Comparison of ENCODE assay signal across 18 mouse cellular contexts in the genomic region with DNA sequence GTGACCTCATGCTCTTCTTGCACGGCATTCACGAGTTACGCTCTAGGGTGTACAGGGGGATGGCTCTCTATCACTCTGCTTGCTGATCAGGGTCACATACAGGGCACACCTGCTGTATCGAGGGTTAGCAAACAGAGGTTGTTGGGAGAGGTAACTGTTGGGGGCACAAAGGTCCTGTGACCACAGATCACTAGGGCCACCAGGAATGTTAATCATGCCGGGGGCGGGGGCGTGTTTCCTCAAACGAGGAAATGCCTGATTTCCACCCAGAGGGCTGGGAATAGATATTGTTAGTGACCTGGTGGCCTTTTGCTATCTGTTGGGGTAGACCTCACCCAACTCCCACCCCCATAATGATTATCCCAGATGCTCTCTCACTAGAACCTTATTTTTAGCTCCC. TPM values are rescaled to one million over a fixed set of nuclear protein-coding genes. Genes with fewer than 3 reads are reported as not detected.
DNase-seq lines count a peak whose midpoint lies in the region; ATAC-seq lines count a peak whose summit lies in the region.
"Had no signal": no experiment of that assay in that cellular context is flagged by ENCODE, and none has a peak within 500 bp of the region (broad histone marks: within the 10 kb centered on the region; RNA-seq: fewer than 3 reads in every experiment).

No protein-coding gene starts in this region.

- no peak for ATAC-seq in neural tube, embryonic 15.5 days (ENCODE audit: low FRiP score)
- peak; percentile 92 for ATAC-seq in liver, embryonic 16.5 days (ENCODE audit: low read depth)

- H3K36me3 ChIP-seq in neural tube, embryonic 15.5 days: no peaks in the 10 kb centered on the region
- H3K36me3 ChIP-seq in liver, embryonic 16.5 days (ENCODE audit: control insufficient read depth, insufficient read depth): no peaks in the 10 kb centered on the region
- H3K36me3 ChIP-seq: forebrain, embryonic 12.5 days; hindbrain, embryonic 12.5 days; midbrain, embryonic 10.5 days had no signal

- no peaks in the 10 kb centered on the region for H3K27me3 ChIP-seq in neural tube, embryonic 15.5 days (replicated peaks)
- no peaks in the 10 kb centered on the region for H3K27me3 ChIP-seq in liver, embryonic 16.5 days (ENCODE audit: control insufficient read depth, insufficient read depth, low read depth, low read length)
- H3K27me3 ChIP-seq: forebrain, embryonic 12.5 days; hindbrain, embryonic 12.5 days had no signal

- no peaks in the 10 kb centered on the region for H3K9me3 ChIP-seq in neural tube, embryonic 15.5 days (replicated peaks)
- H3K9me3 ChIP-seq in liver, embryonic 16.5 days (replicated peaks; ENCODE audit: control insufficient read depth, low read length): no peaks in the 10 kb centered on the region
- H3K9me3 ChIP-seq: forebrain, embryonic 12.5 days; midbrain, embryonic 10.5 days had no signal

- peak; percentile 12 for DNase-seq in neural tube, embryonic 10.5 days (ENCODE audit: extremely low spot score, low spot score)
- peak; percentile 37 for DNase-seq in heart, postnatal 4 days
- no peak for DNase-seq in ovary, adult 18-20 months (ENCODE audit: low spot score)
- no peak for DNase-seq in left cerebral cortex, postnatal 36 days (ENCODE audit: low spot score in 2 of 2)
- DNase-seq in embryo, embryonic 9.5 days (ENCODE audit: extremely low spot score): no peak
- DNase-seq: cerebellum, adult 9-10 months; gastrocnemius, postnatal 10 days; kidney, adult 9 months; kidney, postnatal 36 days; layer of hippocampus, adult 9-11 months; lung, adult 2 months; lung, postnatal 36 days; right cerebral cortex, adult 18-20 months had no signal

- intact Hi-C loops in left cerebral cortex, postnatal 36 days (cut with DNase I): no loop called here

- H3K4me3 ChIP-seq in neural tube, embryonic 15.5 days (replicated peaks): no peak overlapping the region
- no peak overlapping the region for H3K4me3 ChIP-seq in liver, embryonic 16.5 days (ENCODE audit: low read depth, low read length)
- H3K4me3 ChIP-seq: forebrain, embryonic 12.5 days; hindbrain, embryonic 12.5 days; midbrain, embryonic 10.5 days had no signal

- H3K9ac ChIP-seq in neural tube, embryonic 15.5 days (replicated peaks): no peak overlapping the region
- no peak overlapping the region for H3K9ac ChIP-seq in liver, embryonic 16.5 days (ENCODE audit: low read depth, low read length)
- H3K9ac ChIP-seq: forebrain, embryonic 12.5 days; hindbrain, embryonic 12.5 days had no signal

- H3K4me2 ChIP-seq in neural tube, embryonic 15.5 days: no peak overlapping the region
- H3K4me2 ChIP-seq in liver, embryonic 16.5 days (ENCODE audit: low read depth, low read length): no peak overlapping the region
- H3K4me2 ChIP-seq: forebrain, embryonic 12.5 days; hindbrain, embryonic 12.5 days had no signal

- H3K4me1 ChIP-seq in neural tube, embryonic 15.5 days: no peaks in the 10 kb centered on the region
- no peaks in the 10 kb centered on the region for H3K4me1 ChIP-seq in liver, embryonic 16.5 days (ENCODE audit: control insufficient read depth, low read depth, low read length)
- H3K4me1 ChIP-seq: forebrain, embryonic 12.5 days; hindbrain, embryonic 12.5 days; midbrain, embryonic 10.5 days had no signal

- no peak overlapping the region for H3K27ac ChIP-seq in neural tube, embryonic 15.5 days (replicated peaks)
- H3K27ac ChIP-seq in liver, embryonic 16.5 days (ENCODE audit: low read length): no peak overlapping the region
- H3K27ac ChIP-seq: forebrain, embryonic 12.5 days; hindbrain, embryonic 12.5 days; midbrain, embryonic 10.5 days had no signal

- WGBS in neural tube, embryonic 15.5 days: 87% methylated on average over 8 of the region's 8 CpGs
- 59% methylated on average over 8 of the region's 8 CpGs for WGBS in liver, embryonic 16.5 days (ENCODE audit: insufficient replicate concordance)

RNA-seq across cellular contexts. Expression of a gene that starts 57.3 kb away (rescaled TPM):
- 0.77 and 3.4 TPM in 2 replicates for polyA plus RNA-seq in neural tube, embryonic 15.5 days (2015; fragmentation: Nextera tagmentation; extraction: Ambion mirVana)
- 1 to 10 TPM; 9.8 TPM for total RNA-seq in heart, postnatal 4 days (2021)
- 7.2 and 8.4 TPM in 2 replicates for polyA plus RNA-seq in liver, embryonic 16.5 days (2015; fragmentation: Nextera tagmentation; extraction: Ambion mirVana)
- 1 to 10 TPM; 2.4 TPM for total RNA-seq in left cerebral cortex, postnatal 36 days (2021)

Comparison
In these comparisons a context has a peak if more than half of its experiments do, and no peak if none do; other contexts are left out.
1. DNase-seq: peak in neural tube, embryonic 10.5 days (single experiment) and heart, postnatal 4 days (single experiment); none in ovary, adult 18-20 months (single experiment), left cerebral cortex, postnatal 36 days (0 of 2) and embryo, embryonic 9.5 days (single experiment).